Mouse (Mus musculus) embryonic facial prominence, embryonic 13.5 days (tissue): Measurements from ENCODE around the gene S1pr2. TPM values are rescaled to one million over a fixed set of nuclear protein-coding genes. Genes with fewer than 3 reads are reported as not detected.

Experiments
- ATAC-seq: fragments of 200-750 bp; cut with Nextera tagmentation; 2 replicates; pipeline ENCODE4 v1.8.0; 2017; ENCODE audit warnings: low read depth; ENCODE audit not compliant: insufficient number of reproducible peaks, insufficient read depth, low FRiP score, low TSS enrichment
- H3K27ac ChIP-seq: fragments of 300-500 bp; sonication (generic); 2 replicates; pipeline ENCODE4 v1.5.1; 2015; ENCODE audit warnings: moderate library complexity, mild to moderate bottlenecking, inconsistent platforms
- H3K27me3 ChIP-seq: fragments of 300-500 bp; sonication (generic); 2 replicates; pipeline ENCODE4 v1.6.1; 2015; ENCODE audit warnings: mild to moderate bottlenecking, inconsistent platforms
- H3K36me3 ChIP-seq: fragments of 300-500 bp; sonication (generic); 2 replicates; pipeline ENCODE4 v1.6.1; 2015; ENCODE audit warnings: mild to moderate bottlenecking, inconsistent platforms
- H3K4me1 ChIP-seq: fragments of 300-500 bp; sonication (generic); 2 replicates; pipeline ENCODE4 v1.6.1; 2015; ENCODE audit warnings: inconsistent platforms
- H3K4me2 ChIP-seq: fragments of 300-500 bp; sonication (generic); 2 replicates; pipeline ENCODE4 v1.6.1; 2015; ENCODE audit warnings: moderate library complexity, mild to moderate bottlenecking, inconsistent platforms
- H3K4me3 ChIP-seq: fragments of 300-500 bp; sonication (generic); 2 replicates; pipeline ENCODE4 v1.5.1; 2015; ENCODE audit warnings: mild to moderate bottlenecking, inconsistent platforms
- H3K9ac ChIP-seq: fragments of 300-500 bp; sonication (generic); 2 replicates; pipeline ENCODE4 v1.6.1; 2015; ENCODE audit warnings: mild to moderate bottlenecking, inconsistent platforms
- H3K9me3 ChIP-seq: fragments of 300-500 bp; sonication (generic); 2 replicates; pipeline ENCODE4 v1.6.1; 2016; ENCODE audit warnings: inconsistent platforms
- WGBS: fragments of 180-500 bp; shearing (Covaris S2); methylation state at CpG from one replicate; pipeline ENCODE4 v1.1.7; 2015; ENCODE audit warnings: mixed read lengths; 5-methylcytosine and 5-hydroxymethylcytosine counted together
- microRNA-seq: library from miRNA; unstranded; fragments of <30 nt; microRNA quantifications from one replicate; pipeline ENCODE4, GENCODE M21; 2016
- polyA plus RNA-seq: library from polyadenylated mRNA; unstranded; fragments of >200 nt; fragmentation: Nextera tagmentation; extraction: Ambion mirVana; gene quantifications from 2 replicates; pipeline ENCODE4 v1.2.1, GENCODE M21; 2015

S1pr2 gene
- polyA plus RNA-seq, 1 experiment from 2014 or later, result 67.8 TPM

GRCm38 (mm10) chr9:20923258-20923657, 53.3 kb downstream of the S1pr2 start:
- H3K27ac ChIP-seq, result no peak overlapping the region
- ATAC-seq, result no peak
- no peaks in the 10 kb centered on the region for H3K27me3 ChIP-seq
- H3K4me2 ChIP-seq, result no peak overlapping the region
- peaks cover 99% of the 10 kb centered on the region for H3K36me3 ChIP-seq
- WGBS, result 84% methylated on average over 3 of the region's 3 CpGs
- H3K4me3 ChIP-seq, result no peak overlapping the region
- H3K4me1 ChIP-seq, result no peaks in the 10 kb centered on the region
- no peak overlapping the region for H3K9ac ChIP-seq
- H3K9me3 ChIP-seq, result no peaks in the 10 kb centered on the region

GRCm38 (mm10) chr9:20916160-20916559, 60.4 kb downstream of the S1pr2 start:
- no peak for ATAC-seq
- Histone ChIP-seq H3K4me2 (no peak overlapping the region), H3K36me3 (peaks cover 99% of the 10 kb centered on the region), H3K27me3 (no peaks in the 10 kb centered on the region), H3K9me3 (no peaks in the 10 kb centered on the region), H3K27ac (no peak overlapping the region), H3K4me1 (no peaks in the 10 kb centered on the region), H3K4me3 (no peak overlapping the region), H3K9ac (no peak overlapping the region)
- WGBS, result 80% methylated on average over 4 of the region's 4 CpGs

Small RNA genes within 50 kb of the gene (microRNA-seq; reads per million reads assigned to microRNA genes)
- 1.8 reads per million, percentile 3 among the genes with 10 or more reads in this experiment for gene Mir7081

Other genes starting within 250 kb of the S1pr2 start
- gene Olfm2, start 230.4 kb downstream of the S1pr2 start, polyA plus RNA-seq, result 15.9 and 16.3 TPM in 2 replicates
- 0.72 and 0.80 TPM in 2 replicates for gene Col5a3, start 161.7 kb downstream of the S1pr2 start, polyA plus RNA-seq
- gene Rdh8, start 158.3 kb downstream of the S1pr2 start, polyA plus RNA-seq, result not detected in 2 replicates
- 7.5 and 9.1 TPM in 2 replicates for gene A230050P20Rik, start 108.1 kb downstream of the S1pr2 start, polyA plus RNA-seq
- gene Angptl6, start 97.1 kb downstream of the S1pr2 start, polyA plus RNA-seq, result 3.6 and 5.4 TPM in 2 replicates
- gene Ppan, start 88.6 kb downstream of the S1pr2 start, polyA plus RNA-seq, result 86.2 and 87.6 TPM in 2 replicates
- 292 and 343 TPM in 2 replicates for gene Eif3g, start 78.2 kb downstream of the S1pr2 start, polyA plus RNA-seq
- 102 and 109 TPM in 2 replicates for gene Dnmt1, start 16.9 kb downstream of the S1pr2 start, polyA plus RNA-seq
- gene Mrpl4, start 26.0 kb upstream of the S1pr2 start, polyA plus RNA-seq, result 142 TPM in 2 replicates
- 13.4 and 15.4 TPM in 2 replicates for gene Icam1, start 39.2 kb upstream of the S1pr2 start, polyA plus RNA-seq
- gene Icam4, start 52.6 kb upstream of the S1pr2 start, polyA plus RNA-seq, result 0.27 and 2.6 TPM in 2 replicates
- 0.13 and 0.21 TPM in 2 replicates for gene Icam5, start 55.3 kb upstream of the S1pr2 start, polyA plus RNA-seq
- 1.3 TPM in 1 of 2 replicates, not detected in the other for gene Zglp1, start 90.3 kb upstream of the S1pr2 start, polyA plus RNA-seq
- gene Gm49373, start 96.3 kb upstream of the S1pr2 start, polyA plus RNA-seq, result 0.79 and 1.0 TPM in 2 replicates
- gene Fdx1l, start 96.8 kb upstream of the S1pr2 start, polyA plus RNA-seq, result 60.0 and 60.2 TPM in 2 replicates
- gene Gm38431, start 115.2 kb upstream of the S1pr2 start, polyA plus RNA-seq, result 2.3 and 2.4 TPM in 2 replicates
- 57.7 and 61.0 TPM in 2 replicates for gene Raver1, start 115.2 kb upstream of the S1pr2 start, polyA plus RNA-seq
- gene Tyk2, start 154.5 kb upstream of the S1pr2 start, polyA plus RNA-seq, result 14.1 and 14.4 TPM in 2 replicates
- gene Cdc37, start 173.2 kb upstream of the S1pr2 start, polyA plus RNA-seq, result 328 and 359 TPM in 2 replicates
- 4.9 and 6.1 TPM in 2 replicates for gene Pde4a, start 188.9 kb upstream of the S1pr2 start, polyA plus RNA-seq